Mouse (Mus musculus) liver, embryonic 13.5 days (tissue): ENCODE results near the gene Pex26. TPM values are rescaled to one million over a fixed set of nuclear protein-coding genes. Genes with fewer than 3 reads are reported as not detected.

ENCODE experiments used
- ATAC-seq: fragments of 200-750 bp; cut with Nextera tagmentation; 2 replicates; pipeline ENCODE4 v1.8.0; 2017; ENCODE audit warnings: low read depth, mild to moderate bottlenecking, moderate number of reproducible peaks, moderate library complexity
- DNase-seq: peaks from one replicate; pipeline ENCODE4 v3.0.0; 2022
- H3K27ac ChIP-seq: fragments of 300-500 bp; sonication (generic); 2 replicates; pipeline ENCODE4 v1.5.1; 2015; ENCODE audit warnings: moderate library complexity, mild to moderate bottlenecking, inconsistent platforms
- H3K27me3 ChIP-seq: fragments of 300-500 bp; sonication (generic); 2 replicates; pipeline ENCODE4 v1.6.1; 2015; ENCODE audit warnings: mild to moderate bottlenecking, inconsistent platforms
- H3K36me3 ChIP-seq: fragments of 300-500 bp; sonication (generic); 2 replicates; pipeline ENCODE4 v1.6.1; 2015; ENCODE audit warnings: mild to moderate bottlenecking, inconsistent platforms
- H3K4me1 ChIP-seq: fragments of 300-500 bp; sonication (generic); replicated peaks from 2 replicates; pipeline ENCODE4 v1.6.1; 2015; ENCODE audit warnings: inconsistent platforms
- H3K4me2 ChIP-seq: fragments of 300-500 bp; sonication (generic); 2 replicates; pipeline ENCODE4 v1.6.1; 2015; ENCODE audit warnings: inconsistent platforms, mild to moderate bottlenecking, moderate library complexity
- H3K4me3 ChIP-seq: fragments of 300-500 bp; sonication (generic); replicated peaks from 2 replicates; pipeline ENCODE4 v1.5.1; 2015; ENCODE audit warnings: mild to moderate bottlenecking, inconsistent platforms
- H3K9ac ChIP-seq: fragments of 300-500 bp; sonication (generic); 2 replicates; pipeline ENCODE4 v1.6.1; 2015; ENCODE audit warnings: mild to moderate bottlenecking, inconsistent platforms
- H3K9me3 ChIP-seq: fragments of 300-500 bp; sonication (generic); replicated peaks from 2 replicates; pipeline ENCODE4 v1.6.1; 2016; ENCODE audit warnings: inconsistent platforms
- WGBS: fragments of 180-500 bp; shearing (Covaris S2); methylation state at CpG from one replicate; pipeline ENCODE4 v1.1.7; 2015; ENCODE audit not compliant: insufficient replicate concordance; 5-methylcytosine and 5-hydroxymethylcytosine counted together
- polyA plus RNA-seq: library from polyadenylated mRNA; unstranded; fragments of >200 nt; fragmentation: Nextera tagmentation; extraction: Ambion mirVana; gene quantifications from 2 replicates; pipeline ENCODE4 v1.2.1, GENCODE M21; 2015

Pex26 gene
- polyA plus RNA-seq, result 2.9 and 3.3 TPM in 2 replicates

DNA sequence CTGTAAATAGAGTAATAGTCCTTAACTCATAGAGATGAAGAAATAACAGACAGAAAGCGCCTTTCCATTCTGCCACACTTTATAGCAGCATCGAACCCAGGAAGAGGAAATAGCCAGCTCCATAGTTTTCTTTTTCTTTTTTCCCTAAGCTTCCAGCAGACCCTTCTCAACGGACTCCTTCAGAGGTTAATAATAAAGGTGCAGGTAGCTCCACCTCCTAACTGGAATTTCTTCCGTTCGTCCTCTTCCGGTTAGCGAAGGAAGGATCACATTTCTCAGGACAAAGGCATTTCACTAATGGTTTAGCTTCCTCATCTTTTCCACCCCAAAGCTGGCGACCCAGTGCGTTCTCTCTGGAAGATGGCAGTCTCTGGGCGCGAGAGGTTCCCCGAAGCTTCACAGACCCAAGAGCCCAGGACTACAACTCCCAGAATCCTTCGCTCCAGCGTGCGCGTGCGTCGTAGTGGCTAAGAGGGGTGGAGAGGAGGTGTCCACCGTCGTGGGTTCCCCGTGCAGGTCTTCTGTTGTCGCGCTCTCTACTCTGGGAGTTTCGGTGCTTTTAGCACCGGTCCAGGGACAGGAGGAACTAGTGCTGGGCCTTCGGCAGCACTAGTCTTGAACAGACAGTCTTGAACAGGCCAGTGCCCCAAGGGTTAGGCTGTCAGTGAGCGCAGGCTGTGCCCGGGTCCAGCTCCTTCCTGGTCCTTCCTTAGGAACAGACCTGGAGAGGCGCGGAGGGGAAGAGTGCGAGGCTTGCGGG, at the start of gene Pex26:
TSS of gene Pex26 (plus strand) at position 254 of the 760 bp plus-strand sequence.
- Histone ChIP-seq H3K27ac (peak within 1 kb of the TSS; percentile 35; the same call in 1 of the 2 replicates), H3K27me3 (no peaks in the 10 kb centered on the region), H3K9me3 (no peaks in the 10 kb centered on the region), H3K4me1 (peaks cover 27% of the 10 kb centered on the region), H3K4me3 (peak within 1 kb of the TSS; percentile 76), H3K4me2 (peak within 1 kb of the TSS; percentile 98), H3K36me3 (peaks cover 13% of the 10 kb centered on the region; the same call in 1 of the 2 replicates), H3K9ac (peak within 1 kb of the TSS; percentile 79)
- 1% methylated on average over 32 of the region's 32 CpGs for WGBS
- ATAC-seq, result peak; percentile 87
- DNase-seq, result peak; percentile 87

DNA sequence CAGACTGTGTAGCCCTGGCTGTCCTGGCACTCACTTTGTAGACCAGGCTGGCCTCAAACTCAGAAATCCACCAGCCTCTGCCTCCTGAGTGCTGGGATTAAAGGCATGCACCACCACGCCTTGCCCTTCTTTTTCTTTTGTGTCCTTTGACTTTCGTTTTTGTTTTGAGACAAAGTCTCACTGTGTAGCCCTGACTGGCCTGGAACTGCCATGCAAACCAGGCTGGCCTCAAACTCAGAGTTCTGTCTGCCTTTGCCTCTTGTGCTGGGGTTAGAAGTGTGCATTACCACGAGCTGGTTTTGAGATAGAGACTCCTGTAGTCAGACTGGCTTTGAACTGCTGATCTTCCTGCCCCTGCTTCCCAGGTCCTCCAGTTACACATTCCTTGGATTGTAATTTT, 49.2 kb upstream of the Pex26 start:
- WGBS, result 28% methylated on average over 3 of the region's 3 CpGs
- H3K9me3 ChIP-seq, result no peaks in the 10 kb centered on the region
- H3K27me3 ChIP-seq, result peaks cover 52% of the 10 kb centered on the region
- peaks cover 22% of the 10 kb centered on the region for H3K4me1 ChIP-seq
- ATAC-seq (no peak), DNase-seq (no peak)
- H3K27ac ChIP-seq, result no peak overlapping the region
- no peak overlapping the region for H3K9ac ChIP-seq
- no peaks in the 10 kb centered on the region for H3K36me3 ChIP-seq
- H3K4me3 ChIP-seq, result no peak overlapping the region
- H3K4me2 ChIP-seq, result no peak overlapping the region

DNA sequence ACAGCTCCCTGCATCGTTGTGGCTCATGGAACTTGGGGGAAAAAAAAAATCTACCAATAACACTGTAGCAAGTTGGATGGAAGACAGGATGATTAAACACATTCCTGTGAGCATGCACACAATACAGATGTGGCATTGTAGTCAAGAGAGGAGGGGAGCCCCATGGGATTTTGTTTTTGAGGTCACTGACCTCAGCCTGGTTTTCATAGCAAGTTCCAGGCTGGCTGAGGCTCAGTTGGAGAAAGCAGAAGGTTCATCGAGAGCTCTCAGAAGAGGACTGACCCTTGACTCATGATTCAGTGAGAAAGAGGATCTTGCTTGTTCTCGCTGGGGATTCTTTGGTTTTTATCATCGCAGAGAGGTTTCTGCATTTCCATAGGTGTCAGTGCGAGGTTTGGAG, 48.6 kb upstream of the Pex26 start:
- Histone ChIP-seq H3K4me2 (no peak overlapping the region), H3K36me3 (no peaks in the 10 kb centered on the region), H3K27me3 (peaks cover 47% of the 10 kb centered on the region), H3K4me3 (no peak overlapping the region), H3K4me1 (peaks cover 16% of the 10 kb centered on the region), H3K9ac (no peak overlapping the region), H3K9me3 (no peaks in the 10 kb centered on the region), H3K27ac (no peak overlapping the region)
- 47% methylated on average over 5 of the region's 5 CpGs for WGBS
- ATAC-seq (no peak), DNase-seq (no peak)

DNA sequence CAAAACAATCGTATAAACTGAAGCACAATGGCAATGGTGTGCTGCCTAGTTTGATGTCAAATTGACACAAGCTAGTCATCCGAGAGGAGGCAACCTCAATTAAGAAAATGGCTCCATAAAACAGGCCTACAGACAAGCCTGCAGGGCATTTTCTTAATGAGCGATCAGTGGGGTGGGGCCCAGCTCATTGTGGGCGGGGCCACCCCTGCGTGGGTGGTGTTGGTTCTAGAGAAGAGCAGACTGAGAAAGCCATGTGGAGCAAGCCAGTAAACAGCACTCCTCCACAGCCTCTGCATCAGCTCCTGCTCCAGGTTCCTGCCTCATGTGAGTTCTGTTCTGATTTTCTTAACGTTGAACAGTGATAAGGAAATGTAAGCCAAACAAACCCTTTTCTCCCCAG, 46.2 kb upstream of the Pex26 start:
- Histone ChIP-seq H3K27me3 (peaks cover 35% of the 10 kb centered on the region), H3K4me3 (no peak overlapping the region), H3K27ac (no peak overlapping the region), H3K9me3 (no peaks in the 10 kb centered on the region), H3K36me3 (no peaks in the 10 kb centered on the region), H3K4me2 (no peak overlapping the region), H3K9ac (no peak overlapping the region), H3K4me1 (peaks cover 4% of the 10 kb centered on the region; the same call in 1 of the 2 replicates)
- 47% methylated on average over 6 of the region's 6 CpGs for WGBS
- DNase-seq (no peak), ATAC-seq (no peak)

DNA sequence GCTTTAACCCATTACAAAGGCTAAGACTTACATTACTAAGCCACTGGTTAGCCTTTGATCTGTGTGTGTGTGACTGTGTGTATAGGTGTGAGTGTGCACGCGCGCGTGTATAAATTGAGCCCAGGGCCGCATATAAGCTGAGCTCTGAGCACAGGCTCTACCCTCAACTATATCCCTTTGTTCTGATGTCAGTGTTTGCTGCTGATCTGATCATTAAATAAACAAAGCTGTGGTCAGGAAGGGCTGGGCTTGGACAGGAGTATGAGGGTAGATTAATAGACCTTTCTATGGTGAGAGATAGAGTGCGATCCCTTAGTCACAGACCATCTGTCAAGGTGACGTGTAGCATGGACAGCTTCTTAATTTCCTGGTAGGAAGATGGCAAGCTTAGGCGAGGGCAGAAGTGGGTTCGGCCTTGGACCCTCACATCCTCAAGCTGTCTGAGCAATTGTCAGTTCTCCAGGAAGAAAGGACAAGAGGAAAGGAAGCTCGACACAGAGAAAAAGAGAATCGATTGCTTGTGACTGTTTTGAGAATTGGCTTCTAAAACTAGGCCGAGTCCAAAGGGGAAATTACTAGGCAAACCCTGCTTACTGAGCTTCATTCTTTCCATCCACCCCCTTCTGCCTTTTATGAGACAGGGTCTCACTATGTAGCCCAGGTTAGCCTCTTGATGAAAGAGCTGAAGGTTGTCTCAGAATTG, 45.0 kb upstream of the Pex26 start:
- 64% methylated on average over 12 of the region's 12 CpGs for WGBS
- H3K4me1 ChIP-seq, result peaks cover 9% of the 10 kb centered on the region
- DNase-seq (no peak), ATAC-seq (no peak)
- H3K4me2 ChIP-seq, result no peak overlapping the region
- no peaks in the 10 kb centered on the region for H3K9me3 ChIP-seq
- H3K36me3 ChIP-seq, result no peaks in the 10 kb centered on the region
- H3K9ac ChIP-seq, result no peak overlapping the region
- no peak overlapping the region for H3K27ac ChIP-seq
- H3K27me3 ChIP-seq, result peaks cover 25% of the 10 kb centered on the region
- H3K4me3 ChIP-seq, result no peak overlapping the region

DNA sequence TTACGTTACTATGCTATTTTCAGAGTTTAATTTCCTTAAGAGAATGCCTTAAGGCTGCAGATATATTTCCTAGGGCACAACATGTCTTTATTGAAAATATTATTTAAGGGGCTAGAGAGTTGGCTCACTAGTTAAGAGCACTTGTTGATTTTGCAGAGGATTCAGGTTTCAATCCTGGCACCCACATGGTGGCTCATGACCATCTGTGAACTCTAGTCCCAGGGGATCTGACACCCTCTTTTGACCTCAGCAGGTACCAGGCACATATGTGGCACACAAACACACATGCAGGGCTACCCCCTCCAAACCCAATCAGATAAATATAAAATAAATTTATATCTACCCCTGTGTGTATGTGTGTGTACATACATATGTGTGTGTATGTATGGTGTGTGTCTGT, 44.2 kb upstream of the Pex26 start:
- Histone ChIP-seq H3K27me3 (peaks cover 19% of the 10 kb centered on the region), H3K4me2 (no peak overlapping the region), H3K36me3 (no peaks in the 10 kb centered on the region), H3K4me1 (peaks cover 10% of the 10 kb centered on the region), H3K27ac (no peak overlapping the region), H3K9ac (no peak overlapping the region), H3K9me3 (no peaks in the 10 kb centered on the region), H3K4me3 (no peak overlapping the region)
- ATAC-seq (no peak), DNase-seq (no peak)
- 69% methylated on average over 1 of the region's 1 CpGs for WGBS

DNA sequence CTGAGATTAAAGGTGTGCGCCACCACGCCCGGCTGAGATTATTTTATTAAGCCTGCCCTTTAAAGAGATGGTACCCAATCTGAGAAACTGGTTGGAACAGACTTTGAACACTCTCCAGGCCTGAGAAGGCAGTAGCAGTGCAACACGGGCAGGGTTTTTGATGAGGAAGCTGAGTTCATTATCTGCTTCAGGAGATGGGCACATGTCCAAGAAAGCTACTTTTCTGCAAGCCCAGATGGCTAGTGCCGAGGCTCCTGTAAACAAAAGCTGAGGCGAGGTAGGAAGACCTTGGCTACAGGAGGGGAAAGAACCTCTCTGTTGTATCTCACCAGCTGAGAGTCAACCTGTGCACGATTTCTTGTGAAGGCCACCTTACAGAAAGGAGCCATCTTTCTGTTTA, 41.2 kb upstream of the Pex26 start:
- DNase-seq (no peak), ATAC-seq (no peak)
- peaks cover 19% of the 10 kb centered on the region for H3K4me1 ChIP-seq
- no peaks in the 10 kb centered on the region for H3K36me3 ChIP-seq
- no peak overlapping the region for H3K4me2 ChIP-seq
- no peak overlapping the region for H3K4me3 ChIP-seq
- H3K27me3 ChIP-seq, result peaks cover 8% of the 10 kb centered on the region; the same call in 1 of the 2 replicates
- no peak overlapping the region for H3K27ac ChIP-seq
- 62% methylated on average over 7 of the region's 7 CpGs for WGBS
- no peak overlapping the region for H3K9ac ChIP-seq
- H3K9me3 ChIP-seq, result no peaks in the 10 kb centered on the region

DNA sequence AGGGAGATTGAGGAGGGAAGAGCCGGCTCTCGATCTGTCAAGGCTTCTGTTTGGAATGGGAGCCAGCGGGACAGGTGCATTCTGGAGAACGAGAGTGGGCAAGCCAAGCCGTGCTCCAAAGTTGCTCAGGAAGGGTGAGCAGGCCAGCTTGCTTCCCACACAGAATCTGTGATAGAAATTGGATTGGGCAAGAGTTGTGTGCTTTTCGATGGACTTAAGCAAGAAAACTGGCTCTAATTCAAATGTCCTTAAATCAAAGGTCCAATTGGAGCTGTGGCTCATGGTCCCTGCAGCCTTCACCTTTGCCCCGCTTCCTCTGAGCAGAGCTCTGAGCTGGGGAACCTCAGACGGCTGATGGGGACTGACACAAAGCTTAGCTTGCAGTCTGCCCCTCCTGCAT, 40.0 kb upstream of the Pex26 start:
- Histone ChIP-seq H3K9me3 (no peaks in the 10 kb centered on the region), H3K9ac (no peak overlapping the region), H3K27me3 (peaks cover 8% of the 10 kb centered on the region; the same call in 1 of the 2 replicates), H3K4me2 (no peak overlapping the region), H3K4me3 (no peak overlapping the region), H3K36me3 (no peaks in the 10 kb centered on the region), H3K27ac (peak overlapping the region; percentile 9), H3K4me1 (peaks cover 17% of the 10 kb centered on the region)
- WGBS, result 70% methylated on average over 8 of the region's 8 CpGs
- DNase-seq, result no peak
- peak; percentile 63 for ATAC-seq

DNA sequence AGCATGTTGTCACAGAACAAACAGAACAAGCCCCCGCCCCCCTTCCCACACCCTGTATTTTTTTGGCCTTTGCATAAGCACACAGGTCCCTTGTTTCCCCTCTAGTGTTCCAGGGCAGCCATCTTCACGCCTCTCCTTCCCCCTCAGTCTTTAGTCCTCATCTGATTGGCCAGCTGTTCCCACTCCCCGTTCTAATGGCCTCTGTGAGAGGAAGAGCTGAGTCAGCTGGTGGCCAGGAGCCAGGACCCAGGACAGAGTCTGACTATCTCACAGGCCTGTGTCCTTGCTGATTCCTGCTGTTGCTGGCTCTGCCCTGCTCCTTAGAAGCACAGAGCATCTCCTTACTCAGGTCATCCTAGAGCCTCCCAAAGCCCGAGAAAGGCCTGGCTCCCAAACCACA, 39.4 kb upstream of the Pex26 start:
- Histone ChIP-seq H3K9ac (no peak overlapping the region), H3K27ac (peak overlapping the region; percentile 9; the same call in 1 of the 2 replicates), H3K27me3 (peaks cover 8% of the 10 kb centered on the region; the same call in 1 of the 2 replicates), H3K9me3 (no peaks in the 10 kb centered on the region), H3K4me1 (peaks cover 17% of the 10 kb centered on the region), H3K36me3 (no peaks in the 10 kb centered on the region), H3K4me3 (no peak overlapping the region), H3K4me2 (no peak overlapping the region)
- ATAC-seq (peak; percentile 62), DNase-seq (no peak)
- WGBS, result 37% methylated on average over 4 of the region's 4 CpGs

DNA sequence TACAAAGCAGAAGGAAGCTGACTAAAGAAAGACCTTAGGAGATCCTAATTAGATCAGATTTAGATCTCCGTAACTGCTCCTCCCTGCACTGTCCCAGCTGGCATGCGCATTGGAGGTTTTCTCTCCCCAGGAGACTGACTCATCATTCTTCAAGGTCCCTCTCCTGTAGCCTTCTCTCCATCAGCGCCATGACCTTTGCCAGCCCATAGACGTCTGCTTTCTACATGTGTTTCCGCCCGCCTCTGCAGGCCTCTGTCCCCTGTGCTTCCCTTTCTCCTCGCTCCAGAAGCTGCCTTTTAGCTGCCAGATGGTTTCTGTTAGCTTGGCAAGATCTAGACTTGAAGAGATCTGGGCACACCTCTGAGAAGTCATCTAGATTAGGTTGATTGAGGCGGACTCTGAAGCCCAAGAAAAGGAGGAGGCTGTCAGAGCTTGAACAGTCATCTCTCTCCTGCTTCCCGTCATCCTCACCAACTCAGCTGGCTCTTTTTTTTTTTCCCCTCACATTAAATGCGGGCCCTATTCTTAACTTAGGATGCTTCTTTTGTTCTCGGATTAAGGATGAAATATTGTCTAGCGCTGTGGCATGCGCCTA, 38.4 kb upstream of the Pex26 start:
- WGBS, result 67% methylated on average over 13 of the region's 13 CpGs
- no peak overlapping the region for H3K4me2 ChIP-seq
- no peak overlapping the region for H3K4me3 ChIP-seq
- no peak for ATAC-seq
- peaks cover 8% of the 10 kb centered on the region; the same call in 1 of the 2 replicates for H3K27me3 ChIP-seq
- no peak overlapping the region for H3K9ac ChIP-seq
- no peak for DNase-seq
- H3K36me3 ChIP-seq, result no peaks in the 10 kb centered on the region
- H3K27ac ChIP-seq, result no peak overlapping the region
- peaks cover 17% of the 10 kb centered on the region for H3K4me1 ChIP-seq
- H3K9me3 ChIP-seq, result no peaks in the 10 kb centered on the region

DNA sequence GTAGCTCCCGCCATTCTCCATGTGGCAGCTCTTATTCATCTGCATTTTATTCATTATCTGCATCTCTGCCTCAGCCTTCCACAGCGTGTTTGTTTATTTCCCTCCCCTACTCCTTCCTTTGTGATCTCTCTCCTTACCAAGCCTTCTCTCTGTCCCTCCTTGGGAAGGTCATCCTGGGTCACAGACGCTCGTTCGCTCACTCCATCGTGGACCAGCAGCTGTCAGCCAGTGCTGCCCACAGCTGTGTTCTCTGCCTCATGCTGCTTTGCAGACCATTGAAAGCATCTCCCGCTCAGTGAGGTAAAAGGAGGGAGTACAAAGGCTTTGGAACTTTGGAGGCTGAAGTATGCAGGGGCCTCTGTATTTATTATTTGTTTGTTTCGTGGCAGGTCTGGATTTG, 37.6 kb upstream of the Pex26 start:
- ATAC-seq, result no peak
- Histone ChIP-seq H3K4me1 (peaks cover 17% of the 10 kb centered on the region), H3K4me3 (no peak overlapping the region), H3K9me3 (no peaks in the 10 kb centered on the region), H3K9ac (no peak overlapping the region), H3K27ac (no peak overlapping the region), H3K36me3 (no peaks in the 10 kb centered on the region), H3K4me2 (no peak overlapping the region), H3K27me3 (peaks cover 7% of the 10 kb centered on the region; the same call in 1 of the 2 replicates)
- DNase-seq, result no peak
- 69% methylated on average over 8 of the region's 8 CpGs for WGBS
